Mouse (Mus musculus): ENCODE measurements around the gene Sh3bp1.

DNA sequence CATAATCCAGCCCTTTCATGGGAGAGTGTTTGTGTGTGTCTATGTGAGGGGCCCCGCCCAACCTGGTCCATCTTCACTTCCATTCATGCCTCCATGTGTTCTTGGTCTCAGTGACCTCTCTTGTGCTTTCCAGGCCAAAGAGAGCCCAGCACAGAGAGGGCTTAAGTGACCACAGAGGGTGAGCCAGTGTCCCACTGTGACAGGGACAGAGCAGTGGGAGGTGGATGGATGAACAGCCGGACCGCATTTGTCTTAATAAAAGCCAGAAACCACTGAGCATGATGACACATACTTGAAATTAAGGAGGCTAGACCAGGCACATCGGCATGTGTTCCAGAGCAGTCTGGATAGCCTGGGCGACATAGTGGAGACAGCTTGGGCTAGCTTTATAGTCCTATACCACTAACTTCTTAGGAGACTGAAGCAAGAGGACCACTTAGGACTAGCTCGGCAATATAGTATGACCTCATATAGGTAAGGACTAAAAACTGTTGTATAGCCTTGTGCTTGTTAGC lies 30.7 kb downstream of the Sh3bp1 start:
- no peak for TF ChIP-seq POLR2A (IDR thresholded peaks at IDR 0.05; ENCODE audit: borderline replicate concordance, insufficient read depth, low read length)
- no peak for TF ChIP-seq CTCF (IDR thresholded peaks at IDR 0.05; ENCODE audit: borderline replicate concordance, insufficient read depth, low read depth, low read length)

Measured in cerebellum, adult 2 months (tissue).